Mouse (Mus musculus): ENCODE measurements around the gene Dedd2.
A peak's percentile ranks its signal among the peaks of the same experiment; 100 is the strongest.

The Dedd2 gene

GRCm38 (mm10) chr7:25218705-25219415 lies 1.6 kb downstream of the Dedd2 start:
- peak; percentile 53 for DNase-seq

- peak; percentile 64 for DNase-seq
Observed at GRCm38 (mm10) chr7:25217653-25218395, 2.6 kb downstream of the Dedd2 start.

GRCm38 (mm10) chr7:25214172-25214571 lies 6.2 kb downstream of the Dedd2 start:
- DNase-seq: no peak

- DNase-seq: no peak
Observed at GRCm38 (mm10) chr7:25213099-25213498, 7.3 kb downstream of the Dedd2 start.

- no peak for DNase-seq
Observed at GRCm38 (mm10) chr7:25210482-25210881, 9.9 kb downstream of the Dedd2 start.

DNA sequence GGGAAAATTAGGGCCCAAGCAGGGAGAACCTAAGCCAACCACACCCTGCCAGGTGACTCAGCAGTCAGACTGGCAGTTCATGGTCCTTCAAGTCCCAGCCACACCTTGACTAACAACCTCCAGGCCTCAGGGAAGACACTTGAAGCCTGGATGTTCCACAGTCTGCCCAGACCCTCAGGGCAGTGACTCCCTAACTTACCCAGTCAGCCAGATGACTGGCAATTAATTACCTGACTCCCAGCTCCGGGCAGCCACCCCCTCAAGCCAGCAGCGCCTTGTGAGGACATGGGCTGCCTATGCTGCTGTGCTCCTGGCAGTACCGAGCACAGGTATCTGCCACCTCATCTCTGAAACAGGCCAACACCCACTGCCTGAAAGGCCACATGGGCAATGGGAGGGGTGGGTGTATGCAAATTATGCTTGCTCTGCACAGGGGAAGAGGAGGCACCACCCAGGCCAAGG lies 11.2 kb downstream of the Dedd2 start:
- DNase-seq: no peak

- no peak for DNase-seq
Observed at GRCm38 (mm10) chr7:25206094-25206830, 14.2 kb downstream of the Dedd2 start.

- no peak for DNase-seq
Observed at GRCm38 (mm10) chr7:25205355-25206093, 14.9 kb downstream of the Dedd2 start.

- no peak for DNase-seq
Observed at GRCm38 (mm10) chr7:25203624-25204023, 16.8 kb downstream of the Dedd2 start.

GRCm38 (mm10) chr7:25197384-25198018 lies 22.9 kb downstream of the Dedd2 start:
- no peak for DNase-seq

DNA sequence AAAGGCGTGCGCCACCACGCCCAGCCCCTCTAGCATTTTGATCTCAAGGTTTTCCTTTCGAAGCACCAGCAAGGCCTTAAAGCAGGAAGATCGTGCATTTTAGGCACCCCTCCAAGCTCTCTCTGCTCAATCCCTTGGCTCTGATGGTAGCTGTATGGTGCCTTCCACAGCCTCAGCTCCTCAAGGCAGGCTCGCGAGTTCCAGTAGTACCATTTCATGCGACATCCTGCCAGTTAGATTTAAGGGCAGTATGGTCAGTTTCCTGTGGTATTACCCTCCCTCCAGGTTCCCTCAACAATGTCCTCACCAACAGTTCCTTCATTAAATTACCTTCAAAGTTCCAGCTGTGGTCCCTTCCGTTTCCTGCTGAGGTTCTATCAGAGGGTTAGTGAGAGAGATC lies 24.3 kb downstream of the Dedd2 start:
- no peak for DNase-seq

DNA sequence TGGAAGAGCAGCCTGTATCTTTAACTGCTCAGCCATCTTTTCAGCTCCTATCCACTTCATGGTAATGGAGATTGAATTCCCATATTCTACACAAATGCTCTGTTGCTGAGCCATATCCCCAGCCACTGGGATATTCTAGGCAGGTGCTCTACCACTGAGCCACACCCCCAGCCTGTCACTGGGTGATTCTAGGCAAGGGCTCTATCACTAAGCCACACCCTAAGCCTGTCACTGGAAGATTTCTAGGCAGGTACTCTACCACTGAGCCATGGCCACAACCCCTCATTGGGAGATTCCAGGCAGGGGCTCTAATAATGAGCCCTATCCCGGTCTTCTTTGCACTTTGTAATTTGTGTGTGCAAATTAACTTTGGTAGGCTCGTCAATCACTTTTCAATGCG lies 25.3 kb downstream of the Dedd2 start:
- no peak for DNase-seq

DNA sequence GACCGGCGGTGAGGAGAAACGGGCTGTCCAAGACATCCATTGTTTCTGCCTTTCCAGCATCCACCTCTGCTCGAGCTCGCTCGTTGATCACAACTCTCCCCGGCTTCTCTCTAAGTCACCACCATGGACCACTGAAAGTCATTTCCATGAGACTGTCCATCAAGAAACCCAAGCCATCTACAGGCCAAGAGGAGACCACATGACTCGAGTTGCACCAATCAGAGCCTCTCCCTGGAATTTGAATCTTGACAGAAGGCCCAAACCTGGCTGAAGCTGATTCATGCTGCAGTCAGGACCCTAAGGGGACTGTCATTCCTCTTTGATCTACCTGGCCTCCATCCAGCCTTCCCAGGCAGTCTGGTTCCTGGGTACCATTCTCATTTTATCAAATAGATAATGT lies 28.3 kb downstream of the Dedd2 start:
- DNase-seq: no peak

- no peak for DNase-seq
Observed at GRCm38 (mm10) chr7:25190806-25191205, 29.6 kb downstream of the Dedd2 start.

DNA sequence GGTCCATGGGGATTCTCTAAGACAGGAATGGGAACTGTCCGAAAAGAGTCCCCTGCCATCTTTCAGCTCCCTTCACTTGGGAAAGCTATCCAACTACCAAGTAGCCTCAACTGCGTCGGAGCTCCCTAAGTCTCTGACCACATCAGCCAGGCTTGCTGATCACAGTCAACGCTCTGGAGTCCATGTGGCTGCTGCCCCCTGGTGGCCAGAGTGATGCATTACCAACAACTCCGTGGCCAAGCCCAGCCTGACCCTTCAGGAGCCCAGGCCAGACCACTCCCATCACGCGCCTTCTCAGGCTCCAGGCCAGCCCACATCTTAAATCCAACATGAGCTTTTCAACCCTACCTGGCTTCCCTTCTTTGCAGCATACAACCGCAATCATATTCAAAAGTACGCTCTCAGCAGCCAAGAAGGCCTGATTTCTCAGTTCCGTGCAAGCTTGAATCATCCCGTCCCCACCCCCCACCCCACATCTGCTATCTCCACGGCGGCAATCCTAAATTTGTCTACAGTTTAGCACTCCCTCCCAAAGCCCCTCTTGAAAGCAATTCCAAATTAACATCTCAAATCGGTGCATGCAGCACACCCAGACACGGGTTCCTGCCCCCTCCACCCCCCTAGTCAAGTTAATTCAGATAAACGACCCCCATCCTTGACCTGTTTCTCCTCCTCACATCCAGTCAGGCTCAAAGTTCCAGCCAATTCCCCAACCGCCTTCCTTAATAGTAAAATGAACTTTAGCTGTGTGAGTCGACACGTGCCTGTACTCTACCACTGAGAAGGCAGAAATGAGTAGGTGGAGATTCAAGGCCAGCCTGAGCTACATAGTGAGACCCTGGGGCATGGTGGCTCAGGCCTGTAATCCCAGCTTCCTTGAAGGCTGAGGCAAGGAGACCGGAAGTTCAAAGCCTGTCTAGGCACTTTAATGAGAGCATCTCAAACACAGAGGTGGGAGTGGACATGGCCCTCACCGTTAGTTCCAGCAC lies 32.5 kb downstream of the Dedd2 start:
- peak; percentile 75 for DNase-seq

DNA sequence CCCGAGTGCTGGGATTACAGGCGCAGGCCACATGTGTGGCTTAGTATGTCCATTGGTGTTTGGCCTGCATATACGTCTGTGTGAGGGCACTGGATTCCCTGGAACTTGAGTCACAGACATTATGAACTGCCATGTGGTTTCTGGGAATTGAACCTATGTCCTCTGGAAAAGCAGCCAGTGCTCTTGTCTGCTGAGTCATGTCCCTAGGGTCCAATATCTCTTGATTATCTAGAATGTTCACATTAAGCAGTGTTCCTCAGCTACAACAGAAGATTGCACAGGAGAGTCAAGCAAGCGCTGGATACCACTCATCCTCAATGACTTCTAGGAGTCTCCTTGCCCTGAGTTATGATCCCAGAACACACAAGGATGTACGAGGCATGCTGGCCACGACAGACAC lies 36.3 kb downstream of the Dedd2 start:
- no peak for DNase-seq

- DNase-seq: no peak
Observed at GRCm38 (mm10) chr7:25181814-25182213, 38.6 kb downstream of the Dedd2 start.

GRCm38 (mm10) chr7:25181331-25181790 lies 39.1 kb downstream of the Dedd2 start:
- no peak for DNase-seq

GRCm38 (mm10) chr7:25180512-25180911 lies 39.9 kb downstream of the Dedd2 start:
- DNase-seq: no peak

DNA sequence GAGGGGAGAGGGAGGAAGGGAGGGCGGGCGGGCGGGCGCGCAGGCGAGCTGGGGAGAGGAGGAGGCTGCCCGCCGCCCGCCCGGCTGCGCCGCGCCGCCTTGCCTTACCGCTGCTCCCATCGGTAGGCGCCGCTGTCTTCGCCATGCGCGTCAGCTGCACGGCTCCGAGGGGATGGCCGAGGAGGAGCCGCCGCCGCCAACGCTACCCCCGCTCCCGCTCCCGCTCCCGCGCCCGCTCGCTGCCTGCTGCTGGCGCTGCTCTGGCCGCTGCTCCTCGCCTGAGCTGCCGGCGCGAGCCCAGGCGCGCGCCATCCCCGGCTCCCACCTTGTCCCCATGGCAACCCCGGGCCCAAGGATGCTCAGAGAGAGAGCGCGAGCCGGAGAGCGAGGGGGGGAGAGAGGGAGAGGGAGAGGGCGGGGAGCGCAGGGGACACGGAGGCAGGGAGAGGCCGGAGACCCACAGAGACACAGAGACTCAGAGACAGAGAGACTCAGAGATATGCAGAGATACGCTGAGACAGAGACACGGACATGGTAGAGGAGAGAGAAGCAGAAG lies 40.7 kb downstream of the Dedd2 start, which contains the start of gene Pou2f2:
Gene Pou2f2 (minus strand): TSS at position 121 of the 556 bp plus-strand sequence.
- no peak for DNase-seq
